Mouse (Mus musculus): Measurements from ENCODE around the gene Dnajc6.

Dnajc6 gene

GRCm38 (mm10) chr4:101642708-101643107 lies 146.3 kb downstream of the Dnajc6 start:
- DNase-seq (ENCODE audit: low spot score in 2 of 2) = no peak

- no peak for DNase-seq (ENCODE audit: low spot score in 2 of 2)
Measured at GRCm38 (mm10) chr4:101643216-101643615, 146.8 kb downstream of the Dnajc6 start.

GRCm38 (mm10) chr4:101646857-101647195 lies 150.4 kb downstream of the Dnajc6 start:
- DNase-seq (ENCODE audit: low spot score in 2 of 2) = no peak

GRCm38 (mm10) chr4:101647196-101647905 lies 150.9 kb downstream of the Dnajc6 start, which contains the start of gene Leprot:
Leprot (plus strand) TSS chr4:101647718.
- DNase-seq (ENCODE audit: low spot score in 2 of 2) = peak; percentile 91 to 93

- DNase-seq (ENCODE audit: low spot score in 2 of 2) = no peak
Measured at GRCm38 (mm10) chr4:101647976-101648642, 151.7 kb downstream of the Dnajc6 start.

- no peak for DNase-seq (ENCODE audit: low spot score in 2 of 2)
Measured at GRCm38 (mm10) chr4:101648745-101649144, 152.3 kb downstream of the Dnajc6 start.

GRCm38 (mm10) chr4:101650961-101651360 lies 154.5 kb downstream of the Dnajc6 start:
- DNase-seq (ENCODE audit: low spot score in 2 of 2) = no peak

- no peak for DNase-seq (ENCODE audit: low spot score in 2 of 2)
Measured at GRCm38 (mm10) chr4:101654256-101654655, 157.8 kb downstream of the Dnajc6 start.

GRCm38 (mm10) chr4:101654788-101655414 lies 158.5 kb downstream of the Dnajc6 start:
- DNase-seq (ENCODE audit: low spot score in 2 of 2) = peak; percentile 30 to 35

- DNase-seq (ENCODE audit: low spot score in 2 of 2) = no peak
Measured at GRCm38 (mm10) chr4:101655415-101655790, 159.0 kb downstream of the Dnajc6 start.

- no peak for DNase-seq (ENCODE audit: low spot score in 2 of 2)
Measured at GRCm38 (mm10) chr4:101656056-101656455, 159.6 kb downstream of the Dnajc6 start.

GRCm38 (mm10) chr4:101656956-101657570 lies 160.6 kb downstream of the Dnajc6 start:
- DNase-seq (ENCODE audit: low spot score in 2 of 2) = no peak

- peak in 1 of 2 experiments; percentile 41 for DNase-seq (ENCODE audit: low spot score in 2 of 2)
Measured at GRCm38 (mm10) chr4:101664160-101664750, 167.8 kb downstream of the Dnajc6 start.

GRCm38 (mm10) chr4:101664766-101665165 lies 168.3 kb downstream of the Dnajc6 start:
- DNase-seq (ENCODE audit: low spot score in 2 of 2) = no peak

- no peak for DNase-seq (ENCODE audit: low spot score in 2 of 2)
Measured at GRCm38 (mm10) chr4:101669161-101669560, 172.7 kb downstream of the Dnajc6 start.

- DNase-seq (ENCODE audit: low spot score in 2 of 2) = no peak
Measured at GRCm38 (mm10) chr4:101669811-101670210, 173.4 kb downstream of the Dnajc6 start.

GRCm38 (mm10) chr4:101674790-101675189 lies 178.3 kb downstream of the Dnajc6 start:
- no peak for DNase-seq (ENCODE audit: low spot score in 2 of 2)

- DNase-seq (ENCODE audit: low spot score in 2 of 2) = no peak
Measured at GRCm38 (mm10) chr4:101675726-101676125, 179.3 kb downstream of the Dnajc6 start.

GRCm38 (mm10) chr4:101682620-101683019 lies 186.2 kb downstream of the Dnajc6 start:
- no peak for DNase-seq (ENCODE audit: low spot score in 2 of 2)

GRCm38 (mm10) chr4:101683086-101683485 lies 186.6 kb downstream of the Dnajc6 start:
- no peak for DNase-seq (ENCODE audit: low spot score in 2 of 2)

GRCm38 (mm10) chr4:101684821-101685220 lies 188.4 kb downstream of the Dnajc6 start:
- DNase-seq (ENCODE audit: low spot score in 2 of 2) = no peak

- DNase-seq (ENCODE audit: low spot score in 2 of 2) = no peak
Measured at GRCm38 (mm10) chr4:101686227-101686810, 189.9 kb downstream of the Dnajc6 start.
